Mouse (Mus musculus) embryonic stem cell, embryonic (primary cell): ENCODE results near the gene 9430007A20Rik.
"Not testable (repeated sequence)": the region's sequence is repeated elsewhere in the genome, so short reads cannot be mapped to it uniquely, and the experiment has no call there.

Experiments used
- CTCF ChIA-PET, 4 experiments: fragments of 300-600 bp in 2 of 4; fragments of 350-600 bp in 2 of 4; sonication (Branson Sonifier 250); formaldehyde crosslinking; loops; one replicate each; lab custom pipeline; 2022; ENCODE audit warnings: inconsistent platforms in 2 of 4; lab: Charles Lee
- POLR2A ChIA-PET, 4 experiments: fragments of 300-600 bp in 2 of 4; fragments of 350-600 bp in 2 of 4; sonication (Branson Sonifier 250); formaldehyde crosslinking; loops; one replicate each; lab custom pipeline; 2022; ENCODE audit warnings: antibody characterized with exemption in 4 of 4, inconsistent platforms in 1 of 4; lab: Charles Lee

The 9430007A20Rik gene

GRCm38 (mm10) chr4:144519522-144519921 is at the start of gene 9430007A20Rik:
Gene 9430007A20Rik, plus strand, starts transcription at chr4:144519822.
- ChIA-PET POLR2A (no interaction called here), CTCF (no interaction called here)

- ChIA-PET POLR2A (no interaction called here), CTCF (no interaction called here)
Measured at GRCm38 (mm10) chr4:144493331-144493730, 26.3 kb upstream of the 9430007A20Rik start.

GRCm38 (mm10) chr4:144506518-144506917 is 13.1 kb upstream of the 9430007A20Rik start:
- POLR2A ChIA-PET = interaction anchor here in 1 of 4 experiments (0.6 kb wide), 2 partner anchors 46 to 690 kb away, joined by 3 to 4 read pairs; no protein-coding TSS in a partner anchor
- CTCF ChIA-PET = interaction anchor here in 3 of 4 experiments (0.5 to 1.6 kb wide), 9 partner anchors 10 to 646 kb away, joined by 3 to 9 read pairs (median 5); no protein-coding TSS in a partner anchor

GRCm38 (mm10) chr4:144544689-144545088 is 25.1 kb downstream of the 9430007A20Rik start:
- POLR2A ChIA-PET = interaction anchor here in 1 of 4 experiments (0.6 to 0.7 kb wide), 2 partner anchors 32 to 1221 kb away, joined by 3 to 6 read pairs; no protein-coding TSS in a partner anchor
- CTCF ChIA-PET = interaction anchor here in 1 of 4 experiments (0.7 kb wide), 2 partner anchors 130 to 289 kb away, joined by 3 read pairs; no protein-coding TSS in a partner anchor

- POLR2A ChIA-PET = interaction anchor here in 1 of 4 experiments (0.7 kb wide), 1 partner anchor 33 kb away, joined by 6 read pairs; no protein-coding TSS in a partner anchor
Measured at GRCm38 (mm10) chr4:144545339-144545738, 25.7 kb downstream of the 9430007A20Rik start.

GRCm38 (mm10) chr4:144551156-144551555 is 31.5 kb downstream of the 9430007A20Rik start:
- CTCF ChIA-PET = interaction anchor here in 1 of 4 experiments (0.6 kb wide), 1 partner anchor 461 kb away, joined by 3 read pairs; no protein-coding TSS in a partner anchor
- POLR2A ChIA-PET = no interaction called here

More at GRCm38 (mm10) chr4:144545339-144545738, 25.7 kb downstream of the 9430007A20Rik start:
- CTCF ChIA-PET = not testable (repeated sequence)

GRCm38 (mm10) chr4:144559792-144560191 is 40.2 kb downstream of the 9430007A20Rik start:
- POLR2A ChIA-PET = interaction anchor here in 1 of 4 experiments (0.6 kb wide), 1 partner anchor 751 kb away, joined by 4 read pairs; no protein-coding TSS in a partner anchor
- CTCF ChIA-PET = interaction anchor here in 1 of 4 experiments (0.7 kb wide), 1 partner anchor 11 kb away, joined by 3 read pairs; no protein-coding TSS in a partner anchor

- POLR2A ChIA-PET = no interaction called here
- CTCF ChIA-PET = no interaction called here
Measured at GRCm38 (mm10) chr4:144561205-144561604, 41.6 kb downstream of the 9430007A20Rik start.

- ChIA-PET POLR2A (no interaction called here), CTCF (no interaction called here)
Measured at GRCm38 (mm10) chr4:144565034-144565433, 45.4 kb downstream of the 9430007A20Rik start, which contains the start of gene Gm13124. Gene Gm13124, minus strand, starts transcription at chr4:144565134.

- ChIA-PET CTCF (no interaction called here), POLR2A (no interaction called here)
Measured at GRCm38 (mm10) chr4:144567752-144568151, 48.1 kb downstream of the 9430007A20Rik start.
